Mouse (Mus musculus) kidney, adult 2 months (tissue): Measurements from ENCODE around the gene Chrm5. TPM values are rescaled to one million over a fixed set of nuclear protein-coding genes. Genes with fewer than 3 reads are reported as not detected.

ENCODE experiments used
- DNase-seq: peaks from one replicate; pipeline ENCODE4 v3.0.0; 2021
- H3K27ac ChIP-seq: fragments of 200-500 bp; 2 replicates; pipeline ENCODE4 v1.5.1; 2012; ENCODE audit warnings: low read depth, low read length, control low read depth, inconsistent platforms; ENCODE audit not compliant: insufficient read depth
- H3K27me3 ChIP-seq: fragments of 200-500 bp; replicated peaks from 2 replicates; pipeline ENCODE4 v1.6.1; 2012; ENCODE audit warnings: mild to moderate bottlenecking, moderate library complexity, low read length, inconsistent platforms; ENCODE audit not compliant: control insufficient read depth, insufficient read depth
- H3K36me3 ChIP-seq: fragments of 200-500 bp; 2 replicates; pipeline ENCODE4 v1.6.1; 2012; ENCODE audit warnings: mild to moderate bottlenecking, moderate library complexity, low read length, inconsistent platforms; ENCODE audit not compliant: control insufficient read depth, insufficient read depth
- H3K4me1 ChIP-seq: fragments of 200-500 bp; 2 replicates; pipeline ENCODE4 v1.6.1; 2011; ENCODE audit warnings: low read length; ENCODE audit not compliant: control insufficient read depth, insufficient read depth
- H3K4me3 ChIP-seq: fragments of 200-500 bp; 2 replicates; pipeline ENCODE4 v1.5.1; 2011; ENCODE audit warnings: mild to moderate bottlenecking, low read depth, low read length, control low read depth; ENCODE audit not compliant: insufficient read depth
- CTCF ChIP-seq: fragments of 200-500 bp; conservative IDR thresholded peaks from 2 replicates; pipeline ENCODE4 v1.5.1; 2011; ENCODE audit warnings: low read depth, mild to moderate bottlenecking, control low read depth, low read length, moderate library complexity, mixed read lengths; ENCODE audit not compliant: insufficient read depth, insufficient read length
- POLR2A ChIP-seq: fragments of 200-500 bp; IDR thresholded peaks from one replicate; pipeline ENCODE4 v1.6.1; 2011; ENCODE audit warnings: low read depth, low read length, control low read depth
- WGBS: fragments of 180-500 bp; shearing (Covaris S2); methylation state at CpG from one replicate; pipeline ENCODE4 v1.1.7; 2018; 5-methylcytosine and 5-hydroxymethylcytosine counted together
- polyA plus RNA-seq: library from polyadenylated mRNA; depleted of rRNA; stranded (reverse); fragments of >200 nt; gene quantifications from 2 replicates; pipeline ENCODE4 v1.2.3, GENCODE M21; 2012; rRNA removed

Gene Chrm5
- polyA plus RNA-seq, 1 experiment, result not detected

- no peak for TF ChIP-seq POLR2A
- no peaks in the 10 kb centered on the region for H3K36me3 ChIP-seq
- H3K27me3 ChIP-seq, result no peaks in the 10 kb centered on the region
- no peak overlapping the region for H3K27ac ChIP-seq
- DNase-seq, result no peak
- H3K4me3 ChIP-seq, result no peak overlapping the region
- no peaks in the 10 kb centered on the region for H3K4me1 ChIP-seq
Observed at GRCm38 (mm10) chr2:112445511-112445910, 35.1 kb downstream of the Chrm5 start.

GRCm38 (mm10) chr2:112443491-112443890 lies 37.1 kb downstream of the Chrm5 start:
- Histone ChIP-seq H3K27ac (no peak overlapping the region), H3K36me3 (no peaks in the 10 kb centered on the region), H3K4me3 (no peak overlapping the region), H3K27me3 (no peaks in the 10 kb centered on the region), H3K4me1 (no peaks in the 10 kb centered on the region)
- 64% methylated on average over 2 of the region's 2 CpGs for WGBS
- TF ChIP-seq CTCF, result no peak
- no peak for TF ChIP-seq POLR2A
- DNase-seq, result no peak

- TF ChIP-seq POLR2A (no peak), CTCF (no peak)
- Histone ChIP-seq H3K4me3 (no peak overlapping the region), H3K4me1 (no peaks in the 10 kb centered on the region), H3K27me3 (no peaks in the 10 kb centered on the region), H3K27ac (no peak overlapping the region), H3K36me3 (no peaks in the 10 kb centered on the region)
- DNase-seq, result no peak
- 90% methylated on average over 2 of the region's 2 CpGs for WGBS
Observed at GRCm38 (mm10) chr2:112437589-112437988, 43.0 kb downstream of the Chrm5 start.

GRCm38 (mm10) chr2:112436292-112436691 lies 44.3 kb downstream of the Chrm5 start:
- DNase-seq, result no peak
- Histone ChIP-seq H3K27me3 (no peaks in the 10 kb centered on the region), H3K4me3 (no peak overlapping the region), H3K4me1 (no peaks in the 10 kb centered on the region), H3K27ac (no peak overlapping the region), H3K36me3 (no peaks in the 10 kb centered on the region)
- no peak for TF ChIP-seq POLR2A
- TF ChIP-seq CTCF, result no peak
- 77% methylated on average over 4 of the region's 4 CpGs for WGBS

GRCm38 (mm10) chr2:112433359-112433758 lies 47.2 kb downstream of the Chrm5 start:
- no peaks in the 10 kb centered on the region for H3K27me3 ChIP-seq
- peak; percentile 62 for DNase-seq
- TF ChIP-seq CTCF (no peak), POLR2A (no peak)
- no peaks in the 10 kb centered on the region for H3K36me3 ChIP-seq
- WGBS, result 30% methylated on average over 2 of the region's 2 CpGs
- H3K4me1 ChIP-seq, result no peaks in the 10 kb centered on the region
- no peak overlapping the region for H3K27ac ChIP-seq
- no peak overlapping the region for H3K4me3 ChIP-seq

- TF ChIP-seq POLR2A (no peak), CTCF (no peak)
- no peak overlapping the region for H3K4me3 ChIP-seq
Observed at GRCm38 (mm10) chr2:112432523-112432922, 48.0 kb downstream of the Chrm5 start.

GRCm38 (mm10) chr2:112430403-112430802 lies 50.2 kb downstream of the Chrm5 start:
- no peaks in the 10 kb centered on the region for H3K4me1 ChIP-seq
- DNase-seq, result peak; percentile 3
- no peaks in the 10 kb centered on the region for H3K36me3 ChIP-seq
- H3K27me3 ChIP-seq, result no peaks in the 10 kb centered on the region
- no peak overlapping the region for H3K27ac ChIP-seq
- H3K4me3 ChIP-seq, result no peak overlapping the region
- TF ChIP-seq CTCF (no peak), POLR2A (no peak)
- WGBS, result 25% methylated on average over 5 of the region's 5 CpGs

More at GRCm38 (mm10) chr2:112432523-112432922, 48.0 kb downstream of the Chrm5 start:
- 90% methylated on average over 2 of the region's 2 CpGs for WGBS
- Histone ChIP-seq H3K27me3 (no peaks in the 10 kb centered on the region), H3K36me3 (no peaks in the 10 kb centered on the region), H3K4me1 (no peaks in the 10 kb centered on the region), H3K27ac (no peak overlapping the region)
- DNase-seq, result no peak

GRCm38 (mm10) chr2:112429665-112430064 lies 50.9 kb downstream of the Chrm5 start:
- Histone ChIP-seq H3K4me3 (no peak overlapping the region), H3K27me3 (no peaks in the 10 kb centered on the region), H3K4me1 (no peaks in the 10 kb centered on the region), H3K36me3 (no peaks in the 10 kb centered on the region), H3K27ac (no peak overlapping the region)
- no peak for TF ChIP-seq CTCF
- TF ChIP-seq POLR2A, result no peak
- 86% methylated on average over 4 of the region's 4 CpGs for WGBS
- DNase-seq, result no peak

Other genes with a start within 250 kb of the Chrm5 start
- gene Lpcat4, start 241.3 kb downstream of the Chrm5 start, polyA plus RNA-seq, result 22.5 and 22.6 TPM in 2 replicates
- 0.02 TPM in 1 of 2 replicates, not detected in the other for gene Nutm1, start 221.5 kb downstream of the Chrm5 start, polyA plus RNA-seq
- gene Nop10, start 218.8 kb downstream of the Chrm5 start, polyA plus RNA-seq, result 166 and 167 TPM in 2 replicates
- gene Slc12a6, start 214.9 kb downstream of the Chrm5 start, polyA plus RNA-seq, result 27.8 and 29.6 TPM in 2 replicates
- not detected in 2 replicates for gene Gm21985, start 214.5 kb downstream of the Chrm5 start, polyA plus RNA-seq
- gene Emc4, start 112.7 kb downstream of the Chrm5 start, polyA plus RNA-seq, result 112 and 123 TPM in 2 replicates
- gene Katnbl1, start 101.6 kb downstream of the Chrm5 start, polyA plus RNA-seq, result 1.5 and 2.4 TPM in 2 replicates
- gene Emc7, start 25.8 kb downstream of the Chrm5 start, polyA plus RNA-seq, result 12.1 and 14.5 TPM in 2 replicates
- 6.5 and 9.5 TPM in 2 replicates for gene Aven, start 12.2 kb upstream of the Chrm5 start, polyA plus RNA-seq